Mouse (Mus musculus) thymus, postnatal 10 days (tissue): Measurements from ENCODE around the gene Olfr1217.
"Not testable (repeated sequence)": the region's sequence is repeated elsewhere in the genome, so short reads cannot be mapped to it uniquely, and the experiment has no call there.

Experiments used
- DNase-seq, 2 experiments: peaks; one replicate each; pipeline ENCODE4 v3.0.0; 2021; ENCODE audit warnings: low spot score in 2 of 2

Gene Olfr1217

GRCm38 (mm10) chr2:89031965-89032364, at the start of gene Olfr1217:
Olfr1217 (minus strand) TSS chr2:89032065.
- DNase-seq = no peak

DNA sequence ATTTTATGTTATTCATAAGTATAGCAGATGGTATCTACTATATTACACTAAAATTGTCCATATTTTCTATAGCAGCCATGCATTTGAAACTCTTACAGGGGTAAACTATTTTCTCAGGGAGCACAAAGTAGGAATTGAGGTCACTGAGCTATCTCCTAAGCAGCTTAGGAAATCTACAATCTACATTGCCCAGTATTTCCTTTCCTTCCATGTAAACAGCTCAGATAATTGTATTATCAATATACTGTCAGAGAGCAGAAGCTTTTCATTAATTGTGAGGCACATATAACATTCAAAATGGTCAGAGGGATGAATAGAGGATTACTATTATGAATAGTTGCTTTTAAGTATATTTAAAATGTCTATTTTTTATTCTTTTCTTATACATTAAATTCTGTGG, 49.6 kb upstream of the Olfr1217 start:
- DNase-seq = no peak

- no peak for DNase-seq
Measured at GRCm38 (mm10) chr2:89061087-89061486, 29.2 kb upstream of the Olfr1217 start, which contains the start of gene Olfr1218. Olfr1218 (minus strand) TSS chr2:89061187.

- not testable (repeated sequence) for DNase-seq
Measured at GRCm38 (mm10) chr2:89021436-89021835, 10.4 kb downstream of the Olfr1217 start.

DNA sequence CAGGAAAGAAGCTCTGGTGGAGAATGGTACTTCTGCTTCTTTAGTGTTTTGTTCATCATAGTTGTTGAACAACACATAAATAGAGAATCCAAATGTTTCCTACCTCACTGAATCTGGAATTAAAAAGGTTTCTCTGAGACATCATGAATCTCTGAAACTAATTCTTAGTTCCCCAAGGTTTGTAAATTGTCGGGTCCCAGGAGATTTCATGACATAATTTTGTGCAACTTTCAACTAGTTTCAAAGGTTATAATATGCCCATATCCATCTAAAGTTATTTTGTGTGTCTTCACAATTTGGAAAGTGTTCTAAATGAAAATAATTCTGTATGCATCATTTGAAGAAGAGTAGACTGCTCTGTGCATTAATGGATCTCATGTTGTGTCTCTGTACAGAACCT, 13.6 kb downstream of the Olfr1217 start, which contains the start of gene Olfr1216:
Gene Olfr1216, minus strand, starts transcription at position 101 of the 400 bp plus-strand sequence.
- DNase-seq = no peak

- no peak for DNase-seq
Measured at GRCm38 (mm10) chr2:89006873-89007272, 25.0 kb downstream of the Olfr1217 start, which contains the start of gene Olfr1215. Olfr1215 (minus strand) TSS chr2:89006973.

GRCm38 (mm10) chr2:88992553-88992952, 39.3 kb downstream of the Olfr1217 start, which contains the start of gene Olfr1214:
Olfr1214 (minus strand) TSS chr2:88992653.
- DNase-seq = no peak

- DNase-seq = no peak
Measured at GRCm38 (mm10) chr2:88980181-88980580, 51.7 kb downstream of the Olfr1217 start, which contains the start of gene Gm13762. Gm13762 (minus strand) TSS chr2:88980281.
